Mouse (Mus musculus) intestine, postnatal 0 days (tissue): ENCODE results near the gene Aste1. TPM values are rescaled to one million over a fixed set of nuclear protein-coding genes. Genes with fewer than 3 reads are reported as not detected.

ENCODE experiments used
- ATAC-seq: fragments of 200-750 bp; cut with Nextera tagmentation; 2 replicates; pipeline ENCODE4 v1.8.0; 2017; ENCODE audit warnings: mild to moderate bottlenecking, moderate TSS enrichment, moderate library complexity
- H3K27ac ChIP-seq: fragments of 300-500 bp; sonication (generic); 2 replicates; pipeline ENCODE4 v1.5.1; 2014; ENCODE audit warnings: mild to moderate bottlenecking, low read depth, low read length, moderate library complexity
- H3K27me3 ChIP-seq: fragments of 300-500 bp; sonication (generic); replicated peaks from 2 replicates; pipeline ENCODE4 v1.6.1; 2014; ENCODE audit warnings: low read length, mixed read lengths; ENCODE audit not compliant: control insufficient read depth, insufficient read depth
- H3K36me3 ChIP-seq: fragments of 300-500 bp; sonication (generic); 2 replicates; pipeline ENCODE4 v1.6.1; 2014; ENCODE audit warnings: mild to moderate bottlenecking, moderate library complexity; ENCODE audit not compliant: control insufficient read depth, insufficient read depth
- H3K4me1 ChIP-seq: fragments of 300-500 bp; sonication (generic); replicated peaks from 2 replicates; pipeline ENCODE4 v1.6.1; 2014; ENCODE audit warnings: antibody characterized with exemption, low read length, mixed read lengths; ENCODE audit not compliant: control insufficient read depth, insufficient read depth
- H3K4me2 ChIP-seq: fragments of 300-500 bp; sonication (generic); replicated peaks from 2 replicates; pipeline ENCODE4 v1.6.1; 2014; ENCODE audit warnings: low read depth, mild to moderate bottlenecking, moderate library complexity
- H3K4me3 ChIP-seq: fragments of 300-500 bp; sonication (generic); 2 replicates; pipeline ENCODE4 v1.5.1; 2014; ENCODE audit warnings: low read depth, low read length
- H3K9ac ChIP-seq: fragments of 300-500 bp; sonication (generic); 2 replicates; pipeline ENCODE4 v1.6.1; 2014; ENCODE audit warnings: mild to moderate bottlenecking, low read depth, low read length
- H3K9me3 ChIP-seq: fragments of 300-500 bp; sonication (generic); 2 replicates; pipeline ENCODE4 v1.6.1; 2016; ENCODE audit warnings: mixed run types; ENCODE audit not compliant: control insufficient read depth
- CTCF ChIP-seq: sonication (generic); IDR thresholded peaks from 2 replicates; pipeline ENCODE4 v1.5.1; 2016; ENCODE audit warnings: low read depth, mild to moderate bottlenecking, control low read depth, antibody characterized with exemption, moderate library complexity
- WGBS: fragments of 180-500 bp; shearing (Covaris S2); extraction: QIAGEN DNeasy Blood & Tissue Kit; methylation state at CpG from one replicate; pipeline ENCODE4 v1.1.7; 2014; 5-methylcytosine and 5-hydroxymethylcytosine counted together
- polyA plus RNA-seq: library from polyadenylated mRNA; unstranded; fragments of >200 nt; fragmentation: Nextera tagmentation; extraction: Ambion mirVana; gene quantifications from 2 replicates; pipeline ENCODE4 v1.2.1, GENCODE M21; 2015

The Aste1 gene
- polyA plus RNA-seq, 1 experiment from 2014 or later: 10.4 TPM

GRCm38 (mm10) chr9:105368605-105369004 is 26.6 kb upstream of the Aste1 start:
- no peak for TF ChIP-seq CTCF
- 86% methylated on average over 3 of the region's 3 CpGs for WGBS
- Histone ChIP-seq H3K27ac (no peak overlapping the region), H3K27me3 (no peaks in the 10 kb centered on the region), H3K4me3 (no peak overlapping the region), H3K4me2 (no peak overlapping the region), H3K4me1 (no peaks in the 10 kb centered on the region), H3K9ac (no peak overlapping the region), H3K36me3 (no peaks in the 10 kb centered on the region), H3K9me3 (no peaks in the 10 kb centered on the region)
- ATAC-seq: no peak

- H3K9ac ChIP-seq: no peak overlapping the region
- no peaks in the 10 kb centered on the region for H3K4me1 ChIP-seq
- WGBS: 60% methylated on average over 5 of the region's 5 CpGs
- H3K4me2 ChIP-seq: no peak overlapping the region
- H3K27ac ChIP-seq: no peak overlapping the region
- no peaks in the 10 kb centered on the region for H3K36me3 ChIP-seq
- TF ChIP-seq CTCF: no peak
- no peaks in the 10 kb centered on the region for H3K27me3 ChIP-seq
- no peak overlapping the region for H3K4me3 ChIP-seq
- no peaks in the 10 kb centered on the region for H3K9me3 ChIP-seq
- ATAC-seq: no peak
These were observed 20.8 kb upstream of the Aste1 start for GRCm38 (mm10) chr9:105374361-105374760.

- Histone ChIP-seq H3K9me3 (no peaks in the 10 kb centered on the region), H3K27ac (no peak overlapping the region), H3K4me2 (no peak overlapping the region), H3K4me1 (no peaks in the 10 kb centered on the region), H3K36me3 (no peaks in the 10 kb centered on the region), H3K4me3 (no peak overlapping the region), H3K9ac (no peak overlapping the region), H3K27me3 (no peaks in the 10 kb centered on the region)
- no peak for TF ChIP-seq CTCF
- ATAC-seq: no peak
- 67% methylated on average over 7 of the region's 7 CpGs for WGBS
These were observed 18.8 kb upstream of the Aste1 start for GRCm38 (mm10) chr9:105376411-105376810.

GRCm38 (mm10) chr9:105376954-105377530 is 18.1 kb upstream of the Aste1 start:
- Histone ChIP-seq H3K27me3 (no peaks in the 10 kb centered on the region), H3K9ac (no peak overlapping the region), H3K36me3 (no peaks in the 10 kb centered on the region), H3K9me3 (no peaks in the 10 kb centered on the region), H3K4me2 (no peak overlapping the region), H3K27ac (no peak overlapping the region), H3K4me1 (no peaks in the 10 kb centered on the region), H3K4me3 (no peak overlapping the region)
- WGBS: 75% methylated on average over 7 of the region's 7 CpGs
- no peak for ATAC-seq
- TF ChIP-seq CTCF: peak; percentile 36; the same call in 1 of the 2 replicates

GRCm38 (mm10) chr9:105377622-105378021 is 17.6 kb upstream of the Aste1 start:
- Histone ChIP-seq H3K4me3 (no peak overlapping the region), H3K9ac (no peak overlapping the region), H3K4me1 (no peaks in the 10 kb centered on the region), H3K27ac (no peak overlapping the region), H3K36me3 (no peaks in the 10 kb centered on the region), H3K9me3 (no peaks in the 10 kb centered on the region), H3K4me2 (no peak overlapping the region), H3K27me3 (no peaks in the 10 kb centered on the region)
- no peak for TF ChIP-seq CTCF
- WGBS: 68% methylated on average over 3 of the region's 3 CpGs
- no peak for ATAC-seq

- no peaks in the 10 kb centered on the region for H3K4me1 ChIP-seq
- 78% methylated on average over 8 of the region's 8 CpGs for WGBS
- no peaks in the 10 kb centered on the region for H3K27me3 ChIP-seq
- H3K4me3 ChIP-seq: no peak overlapping the region
- no peak for TF ChIP-seq CTCF
- ATAC-seq: no peak
- no peaks in the 10 kb centered on the region for H3K36me3 ChIP-seq
- no peak overlapping the region for H3K9ac ChIP-seq
- no peak overlapping the region for H3K27ac ChIP-seq
- H3K4me2 ChIP-seq: no peak overlapping the region
- H3K9me3 ChIP-seq: no peaks in the 10 kb centered on the region
These were observed 15.6 kb upstream of the Aste1 start for GRCm38 (mm10) chr9:105379533-105380145.
